Mouse (Mus musculus) embryo, embryonic 10.5 days (tissue): ENCODE results near the gene Gsk3a.
A peak's percentile ranks its signal among the peaks of the same experiment; 100 is the strongest.

Source experiments
- DNase-seq: peaks from one replicate; pipeline ENCODE4 v3.0.0-alpha.2; 2015; ENCODE audit warnings: low spot score

Gene Gsk3a

GRCm38 (mm10) chr7:25249314-25250140 is 11.9 kb upstream of the Gsk3a start:
- DNase-seq = peak; percentile 86

- DNase-seq = no peak
These were observed 11.2 kb upstream of the Gsk3a start for GRCm38 (mm10) chr7:25248846-25249313.

DNA sequence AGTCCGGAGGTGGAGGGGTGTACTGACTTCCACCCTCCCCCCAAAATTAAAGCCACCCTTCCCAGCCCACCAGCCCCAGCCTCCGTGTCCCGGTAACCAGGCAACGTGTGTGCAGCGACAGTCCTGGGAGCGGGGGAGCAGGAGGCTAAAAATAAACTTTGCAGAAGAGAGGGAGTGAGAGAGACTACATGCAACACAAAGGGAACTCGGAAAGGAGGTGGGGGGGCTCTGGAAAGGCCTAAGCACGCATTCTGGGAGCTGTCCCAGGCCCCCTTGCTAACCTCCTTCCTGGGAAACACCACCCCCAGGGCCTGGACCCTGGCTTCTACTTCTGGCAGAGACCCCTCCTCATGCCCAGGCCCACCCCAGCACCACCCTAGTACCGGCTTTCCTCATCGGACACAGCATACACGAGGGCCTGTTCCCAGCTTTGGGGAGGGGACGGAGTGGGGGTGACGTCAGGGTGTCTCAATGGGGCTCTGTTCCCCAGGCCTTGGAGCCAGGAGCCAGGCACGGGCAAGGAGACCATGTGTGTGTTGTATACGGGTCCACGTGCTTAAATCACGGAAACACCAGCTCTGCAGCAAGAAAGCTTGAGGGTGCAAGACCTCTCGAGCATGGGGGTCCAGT is 10.5 kb upstream of the Gsk3a start:
- peak; percentile 59 for DNase-seq

DNA sequence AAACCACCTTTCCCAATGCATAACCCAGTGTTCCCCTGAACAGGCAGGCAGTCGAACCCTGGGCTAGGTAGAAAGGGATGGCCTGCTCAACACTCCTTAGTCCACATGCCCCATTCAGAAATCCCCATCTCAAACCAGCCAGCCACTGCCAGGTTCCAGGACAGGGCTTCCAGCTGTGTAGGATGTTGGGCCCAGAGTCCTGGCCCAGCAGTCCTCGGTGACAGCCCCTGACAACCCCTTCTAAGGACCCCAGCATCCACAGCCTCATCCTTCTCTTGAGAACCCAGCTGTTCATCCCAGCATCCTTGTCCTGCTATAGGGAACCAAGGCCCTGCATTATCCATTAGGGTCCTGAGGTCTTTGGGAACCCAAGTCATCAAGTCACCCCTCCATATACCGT is 9.8 kb upstream of the Gsk3a start:
- DNase-seq = no peak

DNA sequence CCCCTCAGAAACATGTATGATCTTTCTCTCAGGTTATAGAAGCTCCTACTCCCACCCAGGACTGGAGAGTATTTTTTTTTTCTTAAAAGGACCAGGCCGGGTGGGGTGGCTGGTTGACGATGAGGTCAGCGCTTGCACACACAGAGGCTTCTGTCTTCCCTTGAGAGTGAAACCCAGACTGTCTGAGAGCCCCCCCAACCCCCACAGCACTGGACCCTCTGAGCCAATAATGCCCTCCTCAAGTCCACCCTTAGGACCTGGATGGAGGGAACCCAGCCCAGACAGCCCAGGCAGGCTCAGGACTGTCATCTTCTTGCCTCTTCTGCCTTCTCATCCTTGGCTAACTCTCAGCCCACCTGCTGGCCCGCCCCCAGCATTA is 9.1 kb upstream of the Gsk3a start:
- DNase-seq = no peak

- DNase-seq = no peak
These were observed 8.6 kb upstream of the Gsk3a start for GRCm38 (mm10) chr7:25246079-25246758.

GRCm38 (mm10) chr7:25244562-25245369 is 7.1 kb upstream of the Gsk3a start:
- no peak for DNase-seq

GRCm38 (mm10) chr7:25243361-25243760 is 5.7 kb upstream of the Gsk3a start:
- DNase-seq = no peak

GRCm38 (mm10) chr7:25241062-25241461 is 3.4 kb upstream of the Gsk3a start:
- DNase-seq = peak; percentile 61

- DNase-seq = no peak
These were observed 3.0 kb upstream of the Gsk3a start for GRCm38 (mm10) chr7:25240631-25241030.

DNA sequence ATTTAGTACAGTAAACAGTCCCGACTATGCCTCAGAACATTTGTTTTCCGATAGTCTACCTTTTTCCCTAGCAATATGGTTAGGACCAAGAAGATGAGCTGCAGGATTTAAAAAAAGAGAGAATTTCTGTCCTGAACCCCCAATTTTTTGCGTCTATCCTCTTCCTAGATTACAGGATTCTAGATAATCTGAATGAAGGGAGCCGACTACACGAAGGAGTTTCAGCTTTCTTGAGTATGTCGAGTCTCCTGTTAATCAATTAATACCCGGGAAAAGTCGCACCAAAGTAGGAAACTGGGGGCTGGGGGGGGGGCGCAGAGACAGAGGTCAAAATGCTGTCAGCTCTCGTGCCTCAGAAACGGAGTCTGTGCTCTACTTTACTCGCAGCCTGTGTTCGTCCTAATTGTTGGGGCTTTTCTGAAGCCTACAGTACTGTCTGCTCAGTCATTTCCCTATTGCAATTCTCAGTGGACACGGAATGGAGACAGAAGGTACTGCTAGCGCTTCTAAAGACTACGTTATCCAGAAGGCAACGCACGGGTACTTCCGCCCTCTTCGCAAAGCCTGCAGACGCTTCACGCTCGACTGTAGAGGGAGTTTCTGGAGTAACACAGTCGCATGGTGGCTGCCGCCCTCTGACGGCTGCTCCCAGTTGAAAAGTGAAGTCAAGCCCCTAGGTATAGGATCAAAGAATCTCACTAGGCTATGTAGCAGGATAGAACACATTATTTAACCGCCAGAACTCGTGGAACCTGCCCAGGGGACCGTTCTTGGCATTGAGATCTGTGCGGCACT is 1.4 kb upstream of the Gsk3a start:
- DNase-seq = peak; percentile 92

DNA sequence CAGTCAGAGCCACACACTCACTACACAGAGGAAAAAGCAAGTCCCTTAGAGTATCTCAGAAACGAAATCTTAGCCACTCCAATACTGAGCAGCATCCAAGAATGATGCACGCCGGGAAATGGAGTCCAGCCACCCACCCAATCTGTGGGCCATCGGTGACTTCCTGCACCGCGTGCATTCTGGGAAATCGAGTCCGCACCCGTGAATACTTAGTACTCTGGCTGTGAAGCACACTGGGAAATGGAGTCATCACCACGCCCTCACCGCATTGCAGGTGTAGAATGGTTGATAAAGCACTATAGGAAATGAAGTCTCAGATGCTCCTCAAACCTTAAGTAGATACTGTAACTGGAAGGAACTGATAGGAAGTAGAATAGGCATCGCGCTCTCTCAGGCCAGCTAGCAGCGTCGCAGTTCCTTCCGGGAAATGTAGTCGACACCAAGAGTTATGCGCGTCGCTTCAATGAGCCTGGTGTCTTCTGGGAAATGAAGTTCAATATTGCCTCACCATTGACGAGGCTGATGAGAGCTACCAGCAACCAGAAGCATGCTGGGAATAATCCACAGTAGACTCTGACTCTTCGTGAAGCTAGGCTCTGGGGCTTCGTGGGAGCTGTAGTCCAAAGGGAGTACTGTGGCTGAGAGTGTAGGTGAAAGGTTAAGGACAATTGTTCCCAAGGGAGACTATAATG is 510 bp upstream of the Gsk3a start:
- peak; percentile 98 for DNase-seq

DNA sequence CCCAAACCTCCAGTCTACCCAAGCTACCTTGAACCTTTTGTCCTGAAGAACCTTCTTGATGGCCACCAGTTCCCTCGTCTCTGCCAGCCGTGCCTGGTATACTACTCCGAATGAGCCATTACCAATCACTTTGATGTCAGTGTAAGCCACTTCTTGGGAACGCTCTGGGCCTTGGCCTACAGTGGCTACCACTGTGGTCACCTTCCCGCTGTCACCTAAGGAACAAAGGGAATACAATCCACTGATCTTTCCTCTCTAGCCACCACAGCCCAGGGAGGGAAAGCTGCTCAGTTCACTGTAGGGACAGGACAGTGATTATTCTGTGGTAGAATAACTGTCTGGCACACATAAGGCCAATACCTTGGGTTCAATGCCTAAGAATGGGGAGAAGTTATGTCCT is 2.1 kb downstream of the Gsk3a start:
- DNase-seq = no peak

DNA sequence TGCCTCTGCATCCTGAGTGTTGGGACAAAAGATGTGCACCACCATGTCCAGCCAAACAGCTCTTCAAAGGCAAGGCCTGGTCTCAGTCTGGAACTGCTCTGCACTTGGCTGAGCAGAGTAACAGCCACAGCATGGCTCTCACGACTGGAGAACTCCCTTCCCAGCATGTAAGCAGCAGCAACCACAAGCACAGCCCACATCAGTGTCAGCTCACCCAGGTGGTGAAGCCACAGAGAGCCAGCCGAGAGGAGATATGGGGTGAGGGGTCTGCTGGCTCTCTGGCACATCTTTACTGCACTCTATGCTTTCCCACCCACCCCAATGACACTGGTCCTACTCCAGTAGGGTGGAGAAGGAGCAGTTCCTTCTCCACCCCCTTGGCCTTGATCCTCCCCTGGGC is 4.6 kb downstream of the Gsk3a start:
- no peak for DNase-seq

GRCm38 (mm10) chr7:25232101-25232648 is 5.5 kb downstream of the Gsk3a start:
- DNase-seq = no peak

- no peak for DNase-seq
These were observed 6.9 kb downstream of the Gsk3a start for GRCm38 (mm10) chr7:25230690-25231285.

- no peak for DNase-seq
These were observed 9.9 kb downstream of the Gsk3a start for GRCm38 (mm10) chr7:25227523-25228300.

GRCm38 (mm10) chr7:25222275-25222967 is 15.2 kb downstream of the Gsk3a start:
- DNase-seq = no peak
